Mouse (Mus musculus): ENCODE results near the gene Ncam2.

- TF ChIP-seq EP300 (IDR thresholded peaks at IDR 0.05; ENCODE audit: low read depth) = no peak
- no peak for TF ChIP-seq CTCF (IDR thresholded peaks at IDR 0.05; ENCODE audit: low read depth)
Measured at GRCm38 (mm10) chr16:81191621-81192020, 8.9 kb upstream of the Ncam2 start.

All from liver, postnatal 0 days (tissue).